Mouse (Mus musculus) cerebellum, adult 2 months (tissue): Measurements from ENCODE around the gene Crybg2. TPM values are rescaled to one million over a fixed set of nuclear protein-coding genes. Genes with fewer than 3 reads are reported as not detected.

Experiments used
- DNase-seq, 2 experiments: peaks; one replicate each; pipeline ENCODE4 v3.0.0; 2021
- H3K27ac ChIP-seq: fragments of 200-500 bp; 2 replicates; pipeline ENCODE4 v1.5.1; 2012; ENCODE audit warnings: low read length, control low read depth, inconsistent platforms; ENCODE audit not compliant: insufficient read depth
- H3K27me3 ChIP-seq: fragments of 200-500 bp; 2 replicates; pipeline ENCODE4 v1.6.1; 2012; ENCODE audit warnings: inconsistent platforms, mild to moderate bottlenecking, low read length, moderate library complexity; ENCODE audit not compliant: control insufficient read depth, insufficient read depth
- H3K4me1 ChIP-seq: fragments of 200-500 bp; 2 replicates; pipeline ENCODE4 v1.6.1; 2011; ENCODE audit warnings: low read length; ENCODE audit not compliant: control insufficient read depth, insufficient read depth
- H3K4me3 ChIP-seq: fragments of 200-500 bp; replicated peaks from 2 replicates; pipeline ENCODE3; 2011; ENCODE audit warnings: mild to moderate bottlenecking, low read depth, low read length, control low read depth; ENCODE audit not compliant: insufficient read depth
- CTCF ChIP-seq: fragments of 200-500 bp; IDR thresholded peaks from 2 replicates; pipeline ENCODE4 v1.5.1; 2011; ENCODE audit warnings: low read depth, mild to moderate bottlenecking, control low read depth, low read length, moderate library complexity, borderline replicate concordance; ENCODE audit not compliant: insufficient read depth
- POLR2A ChIP-seq: fragments of 200-500 bp; IDR thresholded peaks from 2 replicates; pipeline ENCODE4 v1.6.1; 2011; ENCODE audit warnings: low read length, control low read depth, borderline replicate concordance; ENCODE audit not compliant: insufficient read depth
- WGBS: fragments of 180-500 bp; shearing (Covaris S2); methylation state at CpG from one replicate; pipeline ENCODE4 v1.1.7; 2018; 5-methylcytosine and 5-hydroxymethylcytosine counted together
- polyA plus RNA-seq: library from polyadenylated mRNA; depleted of rRNA; stranded (reverse); fragments of >200 nt; gene quantifications from 2 replicates; pipeline ENCODE4 v1.2.3, GENCODE M21; 2012

Crybg2 gene
- polyA plus RNA-seq, 1 experiment = 0.65 TPM

DNA sequence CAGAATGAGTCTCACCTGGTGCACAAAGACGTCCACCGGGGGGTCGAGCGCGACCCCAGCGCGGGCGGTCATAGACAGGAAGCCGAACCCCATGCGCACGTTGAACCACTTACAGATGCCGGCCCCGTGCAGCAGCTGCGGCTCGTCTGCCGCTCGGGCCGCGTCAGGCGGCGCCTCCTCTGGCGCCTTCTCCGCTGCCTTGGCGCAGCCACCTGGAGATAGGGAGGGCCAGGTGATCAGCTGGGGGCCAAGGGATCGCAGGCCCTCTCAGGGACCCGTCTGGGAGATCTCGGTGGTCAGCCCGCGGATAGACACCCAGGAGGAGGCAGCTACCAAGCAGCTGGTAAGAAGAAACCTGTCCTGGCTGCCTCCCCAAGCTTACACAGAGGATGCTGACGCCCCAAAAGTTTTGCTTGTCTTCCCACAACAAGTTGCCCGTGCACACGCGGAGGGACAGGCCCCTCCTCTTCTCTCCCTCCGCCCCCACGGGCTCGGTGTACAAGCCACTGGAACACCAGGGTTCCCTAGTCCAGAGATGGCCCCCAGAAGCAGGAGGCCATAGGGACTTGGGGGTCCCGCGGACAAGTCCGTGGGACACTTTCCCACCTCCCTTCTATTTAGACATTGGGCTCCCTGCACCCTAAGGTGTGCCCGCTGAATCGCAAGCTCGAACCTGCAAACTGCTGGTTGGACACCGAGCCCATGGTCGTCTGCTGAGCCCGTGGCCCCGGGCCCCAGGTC is 42.4 kb upstream of the Crybg2 start:
- Histone ChIP-seq H3K27me3 (peaks cover 3% of the 10 kb centered on the region; the same call in 1 of the 2 replicates), H3K4me1 (peaks cover 14% of the 10 kb centered on the region), H3K27ac (no peak overlapping the region), H3K4me3 (peak overlapping the region; percentile 9)
- TF ChIP-seq POLR2A = no peak
- no peak for TF ChIP-seq CTCF
- peak in 1 of 2 experiments; percentile 14 for DNase-seq
- 1% methylated on average over 46 of the region's 46 CpGs for WGBS

DNA sequence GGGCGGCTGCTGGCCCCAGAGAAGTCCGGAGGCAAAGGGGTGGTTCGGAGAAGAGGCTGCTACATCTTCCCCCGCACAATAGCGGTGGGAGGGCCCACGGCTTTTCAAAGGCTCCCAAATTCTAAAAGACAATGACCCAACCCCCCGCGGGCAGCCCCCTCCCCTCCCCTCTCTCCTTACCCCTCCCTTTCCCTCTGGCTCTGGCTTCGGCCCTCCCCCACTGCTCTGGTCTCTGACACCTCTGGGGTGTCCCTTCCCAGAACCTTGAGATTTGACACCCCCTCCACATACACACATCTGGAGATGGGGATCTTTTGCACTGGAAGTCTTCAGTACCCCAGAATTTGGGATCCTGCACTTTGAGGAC is 41.9 kb upstream of the Crybg2 start, which contains the start of gene Lin28a:
Lin28a (minus strand) TSS at position 63 of the 367 bp plus-strand sequence.
- no peak for DNase-seq
- H3K27me3 ChIP-seq = peaks cover 3% of the 10 kb centered on the region; the same call in 1 of the 2 replicates
- H3K4me1 ChIP-seq = peaks cover 14% of the 10 kb centered on the region
- 0% methylated on average over 9 of the region's 9 CpGs for WGBS
- H3K4me3 ChIP-seq = peak within 1 kb of the TSS; percentile 75
- TF ChIP-seq POLR2A = no peak
- no peak for TF ChIP-seq CTCF
- H3K27ac ChIP-seq = 0 out of 2 replicates have a peak within 1 kb of the TSS, but pooled peaks have one; percentile 32

DNA sequence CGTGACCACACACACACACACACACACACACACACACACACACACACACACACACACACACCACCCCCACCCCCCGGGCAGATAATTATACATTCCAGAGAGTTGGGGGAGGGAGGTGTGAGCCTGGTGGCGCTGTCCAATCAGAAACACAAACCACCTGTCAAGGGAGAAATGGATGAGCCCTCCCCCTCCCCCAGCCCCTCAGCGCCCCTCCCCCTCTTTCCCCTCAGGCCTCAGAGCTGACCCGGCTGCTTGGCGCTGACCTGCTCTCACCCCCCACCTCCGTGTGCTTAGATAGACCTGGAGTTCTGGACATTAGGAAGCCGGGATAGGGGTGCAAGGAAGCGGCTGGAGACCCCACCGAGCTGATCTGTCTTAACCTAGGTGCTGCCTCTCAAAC is 41.4 kb upstream of the Crybg2 start:
- Histone ChIP-seq H3K27me3 (peaks cover 3% of the 10 kb centered on the region; the same call in 1 of the 2 replicates), H3K4me1 (peaks cover 14% of the 10 kb centered on the region), H3K4me3 (no peak overlapping the region), H3K27ac (no peak overlapping the region)
- WGBS = 5% methylated on average over 10 of the region's 10 CpGs
- no peak for DNase-seq
- TF ChIP-seq CTCF (no peak), POLR2A (no peak)

DNA sequence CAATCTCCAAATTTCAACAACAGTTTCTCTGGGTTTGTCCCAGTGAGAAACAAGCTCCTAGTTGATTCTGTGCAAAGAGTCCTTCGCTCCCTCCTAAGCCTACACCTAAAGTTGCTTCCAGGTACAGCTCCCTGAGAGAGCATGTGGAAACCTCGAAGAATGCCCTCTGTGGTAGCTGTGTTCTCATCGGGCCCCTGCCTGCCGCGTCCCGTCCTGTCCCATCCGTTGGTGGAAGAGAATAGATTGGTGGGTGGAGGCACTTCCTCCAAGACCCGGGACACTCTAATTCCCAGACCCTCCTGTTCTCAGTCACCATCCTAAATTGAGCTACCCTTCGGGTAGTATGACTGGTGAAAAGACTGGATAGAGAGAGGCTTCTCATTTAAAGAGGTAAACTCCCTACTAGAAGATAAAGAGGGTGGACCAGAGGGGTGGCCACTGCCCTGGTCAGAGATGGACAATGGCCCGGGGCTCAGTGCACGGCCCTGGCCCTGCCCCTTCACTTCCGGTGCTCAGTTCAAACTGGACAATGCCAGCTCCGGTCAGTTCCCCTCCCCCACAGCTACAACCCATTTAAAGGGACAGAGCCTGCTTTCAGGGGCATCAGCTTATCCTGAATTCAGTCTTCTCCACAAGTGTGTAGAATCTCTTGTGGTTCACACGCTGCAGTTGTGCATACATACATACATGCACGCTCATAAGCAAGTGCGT is 40.8 kb upstream of the Crybg2 start:
- peaks cover 14% of the 10 kb centered on the region for H3K4me1 ChIP-seq
- 2% methylated on average over 16 of the region's 16 CpGs for WGBS
- H3K4me3 ChIP-seq = peak overlapping the region; percentile 75
- DNase-seq = peak; percentile 79 to 85
- H3K27me3 ChIP-seq = peaks cover 3% of the 10 kb centered on the region; the same call in 1 of the 2 replicates
- peak overlapping the region; percentile 32; the same call in 1 of the 2 replicates for H3K27ac ChIP-seq
- TF ChIP-seq POLR2A (peak; percentile 70; the same call in 1 of the 2 replicates), CTCF (no peak)

DNA sequence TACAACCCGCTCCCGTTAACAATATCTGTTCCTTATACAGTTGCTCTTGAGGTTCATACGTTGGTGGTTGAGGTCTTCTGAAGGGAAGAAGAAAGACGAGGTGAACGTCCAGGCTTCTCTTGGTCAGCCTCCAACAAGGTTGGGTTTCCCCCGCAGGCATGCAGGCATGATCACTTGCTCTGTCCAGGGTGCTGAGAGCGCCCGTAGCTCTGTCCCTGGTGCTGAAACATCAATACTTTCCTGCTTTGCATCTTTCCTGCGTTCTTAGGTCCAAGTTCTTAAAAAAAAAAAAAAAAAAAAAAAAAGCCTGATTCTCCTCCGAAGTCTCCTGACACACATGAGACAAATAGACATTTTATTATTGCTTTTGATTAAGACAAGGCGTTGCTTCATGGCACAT is 40.0 kb upstream of the Crybg2 start:
- TF ChIP-seq CTCF (no peak), POLR2A (no peak)
- peak; percentile 24 to 31 for DNase-seq

DNA sequence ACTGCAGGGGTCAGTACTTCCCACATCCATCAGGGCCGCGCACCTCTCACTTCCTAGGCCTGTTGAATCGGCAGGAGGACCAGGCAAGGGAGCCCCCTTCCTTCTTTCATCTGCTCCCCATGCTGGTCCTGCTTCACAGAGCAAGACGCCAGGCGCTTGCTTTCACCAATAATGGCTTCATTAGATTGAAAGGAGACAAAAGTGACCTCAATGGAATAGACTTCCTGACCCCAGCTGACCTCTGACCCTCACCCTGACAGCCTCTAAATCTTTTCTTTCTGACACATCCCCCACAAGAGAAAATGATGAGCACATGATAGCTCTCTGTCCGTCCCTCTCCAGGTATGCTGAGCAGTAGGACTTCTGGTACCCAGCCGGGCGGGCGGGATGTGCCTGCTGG is 34.8 kb upstream of the Crybg2 start:
- Histone ChIP-seq H3K4me3 (no peak overlapping the region), H3K27ac (no peak overlapping the region), H3K27me3 (no peaks in the 10 kb centered on the region; the same call in 1 of the 2 replicates), H3K4me1 (0 out of 2 replicates have a peak, but pooled peaks cover under 1% of the 10 kb centered on the region)
- DNase-seq = no peak
- 27% methylated on average over 9 of the region's 9 CpGs for WGBS
- TF ChIP-seq CTCF = no peak

More for the DNA sequence above, 40.0 kb upstream of the Crybg2 start:
- H3K4me3 ChIP-seq = peak overlapping the region; percentile 53
- H3K4me1 ChIP-seq = peaks cover 14% of the 10 kb centered on the region
- no peak overlapping the region for H3K27ac ChIP-seq
- H3K27me3 ChIP-seq = peaks cover 3% of the 10 kb centered on the region; the same call in 1 of the 2 replicates
- 9% methylated on average over 11 of the region's 11 CpGs for WGBS

DNA sequence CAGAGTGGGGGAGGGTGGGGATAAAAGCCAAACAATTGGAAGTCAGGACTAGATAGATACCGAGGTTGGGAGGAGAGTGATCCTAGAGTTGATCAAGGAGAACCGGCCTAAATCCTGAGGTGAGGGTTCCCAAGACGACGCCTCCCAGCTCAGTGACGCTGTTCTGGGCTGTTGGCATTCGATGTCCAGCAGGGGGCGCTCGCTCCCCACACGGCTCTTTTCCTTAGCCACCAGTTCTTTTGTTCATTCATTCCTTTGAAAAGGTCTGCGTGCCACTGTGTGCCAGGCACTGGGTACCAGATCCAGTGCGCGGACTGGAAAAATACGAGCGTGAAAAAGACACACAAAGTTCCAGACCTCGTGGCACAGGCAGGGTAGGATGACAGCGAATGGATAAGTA is 24.7 kb upstream of the Crybg2 start:
- no peak overlapping the region for H3K4me3 ChIP-seq
- DNase-seq = peak; percentile 75 to 83
- no peak overlapping the region for H3K27ac ChIP-seq
- H3K4me1 ChIP-seq = no peaks in the 10 kb centered on the region
- H3K27me3 ChIP-seq = no peaks in the 10 kb centered on the region; the same call in 1 of the 2 replicates
- WGBS = 4% methylated on average over 16 of the region's 16 CpGs
- TF ChIP-seq CTCF = peak; percentile 97
- no peak for TF ChIP-seq POLR2A
